Mouse (Mus musculus): ENCODE results near the gene Olfr351.

The Olfr351 gene

GRCm38 (mm10) chr2:36862560-36862959 is at the start of gene Olfr351:
Gene Olfr351, minus strand, starts transcription at chr2:36862660.
- DNase-seq: no peak

GRCm38 (mm10) chr2:36905380-36905779 is 42.9 kb upstream of the Olfr351 start, which contains the start of gene Olfr354:
Gene Olfr354, plus strand, starts transcription at chr2:36905680.
- no peak for DNase-seq

DNA sequence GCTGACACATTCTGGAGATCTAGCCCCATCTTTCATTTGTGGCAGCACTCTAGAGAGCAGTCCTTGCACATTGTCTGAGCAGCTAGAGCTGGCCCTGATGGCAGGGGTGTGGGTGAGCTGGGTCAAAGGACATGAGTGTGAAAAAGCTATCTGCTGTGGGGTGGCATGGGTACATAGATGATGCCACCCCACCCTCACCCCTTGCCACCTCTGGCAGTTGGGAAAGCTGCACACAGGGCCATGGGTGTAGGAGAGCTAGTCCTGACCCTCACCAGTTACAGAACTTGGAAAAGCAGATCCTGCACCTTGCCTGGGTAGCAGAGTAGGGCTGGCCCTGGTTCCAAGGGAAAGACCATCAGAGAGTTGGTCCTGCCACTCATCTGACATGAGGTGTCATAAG is 34.7 kb upstream of the Olfr351 start:
- no peak for DNase-seq

- no peak for DNase-seq
Measured at GRCm38 (mm10) chr2:36892836-36893235, 30.4 kb upstream of the Olfr351 start, which contains the start of gene Olfr353. Gene Olfr353, minus strand, starts transcription at chr2:36892936.

DNA sequence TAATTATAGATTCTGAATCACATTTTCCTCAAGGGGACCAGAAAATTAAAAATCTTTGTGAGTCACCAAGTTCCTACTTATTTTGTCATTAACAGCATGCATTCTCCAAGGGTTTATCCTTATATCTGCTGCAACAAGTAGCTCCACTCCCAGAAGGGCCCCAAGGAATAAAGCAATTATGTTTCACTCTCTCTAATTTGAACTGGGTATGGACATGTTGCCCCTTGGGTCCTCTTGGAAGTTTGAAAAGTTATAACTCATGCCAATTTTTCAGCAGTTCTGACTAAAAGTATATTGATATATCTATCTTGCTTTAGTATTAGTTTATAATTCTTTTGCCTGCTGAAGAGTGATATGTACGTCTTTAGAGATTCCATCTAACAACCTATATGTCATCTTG is 5.7 kb upstream of the Olfr351 start, which contains the start of gene Olfr352:
Gene Olfr352, plus strand, starts transcription at position 301 of the 400 bp plus-strand sequence.
- DNase-seq: no peak

DNA sequence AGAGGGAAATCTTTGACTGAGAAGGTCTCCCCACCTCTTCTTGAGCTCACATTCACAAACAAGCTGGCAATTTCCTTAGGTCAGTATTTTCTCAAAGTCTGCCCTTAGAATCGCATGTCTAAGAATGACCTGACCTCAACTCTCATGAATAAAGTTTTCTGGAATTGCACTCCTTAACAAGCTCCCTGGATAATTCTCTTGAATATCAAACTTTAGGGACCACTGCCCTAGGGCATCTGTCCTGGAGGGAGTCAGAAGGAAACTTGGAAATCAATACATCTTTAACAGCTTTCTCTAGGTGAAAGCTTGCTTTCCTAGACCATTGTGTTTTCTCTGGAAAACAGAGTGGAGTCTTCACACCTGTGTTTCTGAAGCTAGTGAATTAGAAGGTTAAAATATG is 16.4 kb downstream of the Olfr351 start, which contains the start of gene Olfr350:
Gene Olfr350, plus strand, starts transcription at position 301 of the 400 bp plus-strand sequence.
- no peak for DNase-seq

GRCm38 (mm10) chr2:36816932-36817331 is 45.5 kb downstream of the Olfr351 start, which contains the start of gene Olfr3:
Gene Olfr3, minus strand, starts transcription at chr2:36817032.
- no peak for DNase-seq
